Mouse (Mus musculus) MEL (cell line): ENCODE measurements around the gene Ccdc106. TPM values are rescaled to one million over a fixed set of nuclear protein-coding genes. Genes with fewer than 3 reads are reported as not detected.
A peak's percentile ranks its signal among the peaks of the same experiment; 100 is the strongest.

Experiments used
- DNase-seq: peaks from one replicate; pipeline ENCODE4 v3.0.0; 2011; ENCODE audit warnings: low read depth, low spot score
- H3K27ac ChIP-seq: 2 replicates; pipeline ENCODE4 v1.5.1; 2012; ENCODE audit warnings: low read depth, mild to moderate bottlenecking, control low read depth, low read length, moderate library complexity; ENCODE audit not compliant: control insufficient read depth
- H3K27me3 ChIP-seq, 2 experiments: fragments of 150-350 bp in 1 of 2; sonication (generic) in 1 of 2; 2 replicates each; pipeline ENCODE4 v1.6.1; 2012; ENCODE audit warnings: low read length in 2 of 2, mild to moderate bottlenecking in 2 of 2, improper control_type of control experiment in 1 of 2, moderate library complexity in 1 of 2; ENCODE audit not compliant: insufficient read depth in 2 of 2, control insufficient read depth in 1 of 2
- H3K36me3 ChIP-seq, 2 experiments: 2 replicates each; pipeline ENCODE4 v1.6.1; 2012 to 2014; ENCODE audit warnings: low read length in 2 of 2, improper control_type of control experiment in 1 of 2, inconsistent platforms in 1 of 2, mild to moderate bottlenecking in 1 of 2; ENCODE audit not compliant: insufficient read depth in 2 of 2, control insufficient read depth in 1 of 2
- H3K4me1 ChIP-seq, 2 experiments: fragments of 150-350 bp in 1 of 2; sonication (generic) in 1 of 2; 2 replicates each; pipeline ENCODE4 v1.6.1; 2012; ENCODE audit warnings: low read length in 2 of 2, improper control_type of control experiment in 1 of 2, mild to moderate bottlenecking in 1 of 2; ENCODE audit not compliant: insufficient read depth in 2 of 2, control insufficient read depth in 1 of 2
- H3K4me3 ChIP-seq, 2 experiments: fragments of 150-350 bp in 1 of 2; sonication (generic) in 1 of 2; 2 replicates each; pipeline ENCODE4 v1.5.1; 2012; ENCODE audit warnings: low read depth in 2 of 2, low read length in 2 of 2, mild to moderate bottlenecking in 2 of 2, moderate library complexity in 2 of 2, control low read depth in 1 of 2, improper control_type of control experiment in 1 of 2; ENCODE audit not compliant: control insufficient read depth in 1 of 2, insufficient read depth in 1 of 2
- H3K79me2 ChIP-seq: 2 replicates; pipeline ENCODE4 v1.6.1; 2012; ENCODE audit warnings: mild to moderate bottlenecking, low read length, moderate library complexity; ENCODE audit not compliant: control insufficient read depth, poor library complexity, insufficient read depth
- H3K9ac ChIP-seq: 2 replicates; pipeline ENCODE4 v1.6.1; 2012; ENCODE audit warnings: low read depth, mild to moderate bottlenecking, control low read depth, low read length, moderate library complexity; ENCODE audit not compliant: control insufficient read depth, poor library complexity, severe bottlenecking
- H3K9me3 ChIP-seq: fragments of 150-350 bp; sonication (generic); replicated peaks from 2 replicates; pipeline ENCODE4 v1.6.1; 2012; ENCODE audit warnings: mild to moderate bottlenecking, low read length, improper control_type of control experiment, moderate library complexity; ENCODE audit not compliant: insufficient read depth
- BHLHE40 ChIP-seq: IDR thresholded peaks from 2 replicates; pipeline ENCODE4 v1.6.1; 2012; ENCODE audit warnings: low read depth, mild to moderate bottlenecking, inconsistent platforms, low read length, improper control_type of control experiment, borderline replicate concordance
- CHD1 ChIP-seq: IDR thresholded peaks from 2 replicates; pipeline ENCODE4 v1.6.1; 2012; ENCODE audit warnings: low read depth, mild to moderate bottlenecking, inconsistent platforms, low read length, improper control_type of control experiment
- ELF1 ChIP-seq: IDR thresholded peaks from 2 replicates; pipeline ENCODE4 v1.6.1; 2014; ENCODE audit warnings: low read depth, mild to moderate bottlenecking, inconsistent platforms, low read length, improper control_type of control experiment, moderate library complexity
- ETS1 ChIP-seq: IDR thresholded peaks from 2 replicates; pipeline ENCODE4 v1.6.1; 2012; ENCODE audit warnings: low read depth, mild to moderate bottlenecking, inconsistent platforms, low read length, improper control_type of control experiment, moderate library complexity
- GATA1 ChIP-seq: IDR thresholded peaks from 2 replicates; pipeline ENCODE4 v1.6.1; 2011; ENCODE audit warnings: low read depth, low read length, improper control_type of control experiment
- JUND ChIP-seq: IDR thresholded peaks from 2 replicates; pipeline ENCODE4 v1.6.1; 2011; ENCODE audit warnings: low read depth, mild to moderate bottlenecking, improper control_type of control experiment, low read length
- MXI1 ChIP-seq: IDR thresholded peaks from 2 replicates; pipeline ENCODE4 v1.6.1; 2011; ENCODE audit warnings: mild to moderate bottlenecking, low read depth, low read length, improper control_type of control experiment
- NRF1 ChIP-seq: IDR thresholded peaks from 2 replicates; pipeline ENCODE4 v1.6.1; 2014; ENCODE audit warnings: low read depth, mild to moderate bottlenecking, inconsistent platforms, low read length, improper control_type of control experiment, moderate library complexity; ENCODE audit not compliant: poor library complexity, insufficient read depth, severe bottlenecking
- POLR2A ChIP-seq, 2 experiments: IDR thresholded peaks; 2 replicates each; pipeline ENCODE4 v1.6.1; 2011 to 2012; ENCODE audit warnings: low read length in 2 of 2, mild to moderate bottlenecking in 2 of 2, control low read depth in 1 of 2, improper control_type of control experiment in 1 of 2, low read depth in 1 of 2, moderate library complexity in 1 of 2; ENCODE audit not compliant: control insufficient read depth in 1 of 2, insufficient read depth in 1 of 2, poor library complexity in 1 of 2
- POLR2AphosphoS5 ChIP-seq: IDR thresholded peaks from 2 replicates; pipeline ENCODE4 v1.6.1; 2012; ENCODE audit warnings: low read depth, borderline replicate concordance, mild to moderate bottlenecking, inconsistent platforms, low read length, moderate library complexity, mixed read lengths
- RAD21 ChIP-seq: IDR thresholded peaks from 2 replicates; pipeline ENCODE4 v1.6.1; 2011; ENCODE audit warnings: mild to moderate bottlenecking, low read depth, low read length, improper control_type of control experiment
- SIN3A ChIP-seq: IDR thresholded peaks from 2 replicates; pipeline ENCODE4 v1.6.1; 2012; ENCODE audit warnings: low read length, improper control_type of control experiment, inconsistent platforms
- TAL1 ChIP-seq: IDR thresholded peaks from 2 replicates; pipeline ENCODE4 v1.6.1; 2012; ENCODE audit warnings: mild to moderate bottlenecking, inconsistent platforms, low read length, moderate library complexity, mixed read lengths
- UBTF ChIP-seq: IDR thresholded peaks from 2 replicates; pipeline ENCODE4 v1.6.1; 2012; ENCODE audit warnings: low read depth, mild to moderate bottlenecking, inconsistent platforms, low read length, improper control_type of control experiment, moderate library complexity, borderline replicate concordance; ENCODE audit not compliant: insufficient read depth
- ZMIZ1 ChIP-seq: IDR thresholded peaks from 2 replicates; pipeline ENCODE4 v1.6.1; 2012; ENCODE audit warnings: low read depth, mild to moderate bottlenecking, inconsistent platforms, low read length, improper control_type of control experiment, moderate library complexity
- polyA plus RNA-seq, 2 experiments: library from polyadenylated mRNA; stranded (reverse) in 1 of 2; unstranded in 1 of 2; fragments of >175 nt in 1 of 2; fragments of >200 nt in 1 of 2; gene quantifications; 2 replicates each; pipeline versions ENCODE4 v1.2.1 to v1.2.4; 2012; ENCODE audit warnings: low replicate concordance in 2 of 2, low read depth in 1 of 2; ENCODE audit not compliant: insufficient read length in 2 of 2, insufficient read depth in 1 of 2, missing spikeins in 1 of 2
- total RNA-seq: library from RNA; depleted of rRNA; stranded (reverse); fragments of 300-350 nt; gene quantifications from 2 replicates; pipeline ENCODE4 v1.2.3, GENCODE M21; 2012

The Ccdc106 gene
- total and polyA plus RNA-seq, 3 experiments = 0.50 to 0.82 TPM; not detected in 1

- Histone ChIP-seq H3K79me2 (no peaks in the 10 kb centered on the region), H3K27me3 (no peaks in the 10 kb centered on the region), H3K36me3 (no peaks in the 10 kb centered on the region), H3K9me3 (no peaks in the 10 kb centered on the region), H3K4me1 (peaks cover 0 to 9% of the 10 kb centered on the region in 2 experiments; a peak in 1 of 4 replicates), H3K9ac (no peak within 1 kb of the TSS), H3K27ac (no peak within 1 kb of the TSS), H3K4me3 (no peak within 1 kb of the TSS)
- TF ChIP-seq ZMIZ1 = no peak
- no peak for TF ChIP-seq CHD1
- peak; percentile 41; the same call in 1 of the 2 replicates for TF ChIP-seq GATA1
- peak; percentile 47 for DNase-seq
These were observed 49.3 kb upstream of the Ccdc106 start, which contains the start of gene Sbk3 for GRCm38 (mm10) chr7:4971068-4971467. Gene Sbk3, minus strand, starts transcription at chr7:4971168.

GRCm38 (mm10) chr7:4971710-4972109 is 48.6 kb upstream of the Ccdc106 start:
- no peak for DNase-seq
- H3K79me2 ChIP-seq = no peaks in the 10 kb centered on the region
- no peak overlapping the region for H3K27ac ChIP-seq
- TF ChIP-seq NRF1 (no peak), RAD21 (no peak), ETS1 (no peak), BHLHE40 (no peak), SIN3A (no peak), POLR2A (IDR thresholded peaks at IDR 0.05; ENCODE audit: control insufficient read depth in 1 of 2, insufficient read depth in 1 of 2, low read depth in 1 of 2, low read length in 2 of 2, poor library complexity in 1 of 2) (no peak), TAL1 (no peak), JUND (no peak), UBTF (no peak), POLR2AphosphoS5 (no peak), MXI1 (no peak), ELF1 (no peak)
- no peaks in the 10 kb centered on the region for H3K27me3 ChIP-seq
- H3K4me1 ChIP-seq = peaks cover 0 to 9% of the 10 kb centered on the region in 2 experiments; a peak in 1 of 4 replicates
- H3K9ac ChIP-seq = no peak overlapping the region
- no peaks in the 10 kb centered on the region for H3K36me3 ChIP-seq
- H3K9me3 ChIP-seq = no peaks in the 10 kb centered on the region
- H3K4me3 ChIP-seq = no peak overlapping the region
